ENCODE assay signal across 8 mouse cellular contexts in genomic region chr17:57030931-57031660, GRCm38 (mm10). TPM values are rescaled to one million over a fixed set of nuclear protein-coding genes. Genes with fewer than 3 reads are reported as not detected.
DNase-seq lines count a peak whose midpoint lies in the region.

Gene Khsrp, minus strand, starts transcription at chr17:57031522.

- no peaks in the 10 kb centered on the region for H3K27me3 ChIP-seq in forebrain, embryonic 10.5 days (ENCODE audit: poor library complexity, severe bottlenecking)

- H3K36me3 ChIP-seq in forebrain, embryonic 10.5 days (replicated peaks), result peaks cover 34% of the 10 kb centered on the region

- H3K27ac ChIP-seq in forebrain, embryonic 10.5 days, result peak within 1 kb of the TSS; percentile 99

- H3K9me3 ChIP-seq in forebrain, embryonic 10.5 days, result no peaks in the 10 kb centered on the region

- peak; percentile 70 for DNase-seq in cerebellum, adult 9-10 months
- DNase-seq in cerebellum, adult 8-10 months, result no peak
- DNase-seq in ZHBTc4 (ENCODE audit: low read depth, low spot score), result peak; percentile 64
- peak; percentile 50 for DNase-seq in forebrain, embryonic 10.5 days (ENCODE audit: extremely low spot score, low spot score)
- DNase-seq in heart, postnatal 10 days, result peak; percentile 56 to 64
- no peak for DNase-seq in large intestine, adult 2 months (ENCODE audit: low read depth, low spot score)
- DNase-seq in lung, postnatal 14 days, result peak; percentile 35
- peak; percentile 17 for DNase-seq in retina, postnatal 7 days (ENCODE audit: low read depth, low spot score)

- intact Hi-C loops in heart, postnatal 10 days (cut with DNase I), result loop anchor here (2.0 kb wide), 1 partner anchor 18 kb away; no protein-coding TSS in a partner anchor

- H3K4me3 ChIP-seq in forebrain, embryonic 10.5 days, result peak within 1 kb of the TSS; percentile 87

- WGBS in forebrain, embryonic 10.5 days, result under 1% methylated on average over 89 of the region's 99 CpGs
- WGBS in large intestine, adult 2 months, result 1% methylated on average over 97 of the region's 99 CpGs

- peaks cover 22% of the 10 kb centered on the region for H3K4me1 ChIP-seq in forebrain, embryonic 10.5 days

RNA-seq across cellular contexts. Expression of gene Khsrp, which starts in this region (rescaled TPM):
- 47.7 and 50.2 TPM in 2 replicates for polyA plus RNA-seq in forebrain, embryonic 10.5 days (2016; fragmentation: Nextera tagmentation; extraction: Ambion mirVana)
- 10 to 100 TPM; 81.4 to 83.4 TPM for total RNA-seq in heart, postnatal 10 days (2021)
- 45.6 and 60.9 TPM in 2 replicates for polyA plus RNA-seq in large intestine, adult 2 months (2012; rRNA removed)

Comparison
In these comparisons a context has a peak if more than half of its experiments do, and no peak if none do; other contexts are left out.
1. DNase-seq: peak in cerebellum, adult 9-10 months (single experiment), ZHBTc4 (single experiment), forebrain, embryonic 10.5 days (single experiment), heart, postnatal 10 days (2 of 2), lung, postnatal 14 days (single experiment) and retina, postnatal 7 days (single experiment); none in cerebellum, adult 8-10 months (single experiment) and large intestine, adult 2 months (single experiment).